Mouse (Mus musculus) olfactory bulb, adult 2 months (tissue): ENCODE results near the gene Lrrc49.

Source experiments
- CTCF ChIP-seq: fragments of 200-500 bp; IDR thresholded peaks from 2 replicates; pipeline ENCODE4 v1.5.1; 2012; ENCODE audit warnings: low read depth, mild to moderate bottlenecking, low read length, moderate library complexity; ENCODE audit not compliant: insufficient read depth
- POLR2A ChIP-seq: fragments of 200-500 bp; IDR thresholded peaks from 2 replicates; pipeline ENCODE4 v1.6.1; 2012; ENCODE audit warnings: mild to moderate bottlenecking, low read depth, low read length, moderate library complexity; ENCODE audit not compliant: insufficient read depth

DNA sequence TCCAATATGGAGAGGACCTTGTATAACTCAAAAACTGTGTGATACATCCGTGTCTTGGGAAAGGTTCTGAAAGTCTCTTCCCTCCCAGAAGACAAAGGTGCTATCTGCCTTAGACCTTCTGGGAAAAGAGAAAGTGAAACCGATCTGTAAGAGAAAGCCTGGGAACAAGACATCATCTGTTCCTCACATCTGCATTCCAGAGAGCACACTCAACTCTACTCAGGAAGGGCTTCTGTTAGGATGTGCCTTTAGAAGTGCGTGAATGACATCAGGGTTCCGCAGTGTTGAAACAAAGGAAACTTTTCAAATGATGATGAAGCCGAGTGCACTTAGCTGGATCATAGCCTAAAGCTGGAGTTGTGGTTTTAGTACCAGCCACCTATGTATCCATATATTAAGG is 23.1 kb downstream of the Lrrc49 start:
- TF ChIP-seq CTCF (no peak), POLR2A (no peak)
